Mouse (Mus musculus): ENCODE results near the gene Metap1.

DNA sequence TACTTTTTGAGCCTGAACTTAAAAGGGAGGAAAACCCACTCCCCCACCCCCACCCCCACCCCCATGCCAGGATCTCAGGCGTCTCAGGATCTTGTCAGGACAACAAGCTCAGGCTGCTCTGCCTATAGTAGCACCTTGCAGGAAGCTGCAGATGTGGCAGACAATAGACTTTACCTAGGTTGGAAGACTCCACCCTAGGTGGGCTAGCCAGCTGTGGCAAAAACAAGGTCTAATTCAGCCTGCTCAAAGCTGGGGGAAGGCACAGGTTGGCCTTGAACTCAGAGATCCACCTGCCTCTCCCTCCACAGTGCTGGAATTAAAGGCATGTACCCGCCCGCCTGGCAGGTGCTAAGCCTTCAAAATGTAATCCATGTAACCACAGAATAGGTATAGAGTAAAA, 50.6 kb downstream of the Metap1 start:
- TF ChIP-seq EP300 (IDR thresholded peaks at IDR 0.05; ENCODE audit: low read depth) (no peak), CTCF (IDR thresholded peaks at IDR 0.05; ENCODE audit: low read depth) (no peak)

All from liver, embryonic 14.5 days (tissue).